Mouse (Mus musculus) hindbrain, embryonic 14.5 days (tissue): ENCODE data around the gene Cuta. TPM values are rescaled to one million over a fixed set of nuclear protein-coding genes. Genes with fewer than 3 reads are reported as not detected.
A peak's percentile ranks its signal among the peaks of the same experiment; 100 is the strongest.

ENCODE experiments used
- ATAC-seq: fragments of 200-750 bp; cut with Nextera tagmentation; 2 replicates; pipeline ENCODE4 v1.8.0; 2017; ENCODE audit warnings: moderate number of reproducible peaks, mild to moderate bottlenecking, moderate TSS enrichment, moderate library complexity; ENCODE audit not compliant: low FRiP score
- DNase-seq: peaks from one replicate; pipeline ENCODE4 v3.0.0-alpha.2; 2015; ENCODE audit warnings: low spot score
- H3K27ac ChIP-seq: fragments of 300-500 bp; sonication (generic); 2 replicates; pipeline ENCODE4 v1.5.1; 2014; ENCODE audit warnings: mild to moderate bottlenecking, moderate library complexity
- H3K27me3 ChIP-seq: fragments of 300-500 bp; sonication (generic); 2 replicates; pipeline ENCODE4 v1.6.1; 2014; ENCODE audit warnings: mild to moderate bottlenecking, low read length, mixed read lengths; ENCODE audit not compliant: control insufficient read depth, insufficient read depth
- H3K36me3 ChIP-seq: fragments of 300-500 bp; sonication (generic); replicated peaks from 2 replicates; pipeline ENCODE4 v1.6.1; 2014; ENCODE audit not compliant: control insufficient read depth, insufficient read depth
- H3K4me1 ChIP-seq: fragments of 300-500 bp; sonication (generic); replicated peaks from 2 replicates; pipeline ENCODE4 v1.6.1; 2014; ENCODE audit warnings: antibody characterized with exemption, low read length, mixed read lengths; ENCODE audit not compliant: control insufficient read depth, insufficient read depth
- H3K4me2 ChIP-seq: fragments of 300-500 bp; sonication (generic); replicated peaks from 2 replicates; pipeline ENCODE4 v1.6.1; 2014; ENCODE audit warnings: mild to moderate bottlenecking, moderate library complexity
- H3K4me3 ChIP-seq: fragments of 300-500 bp; sonication (generic); replicated peaks from 2 replicates; pipeline ENCODE4 v1.5.1; 2014; ENCODE audit warnings: mild to moderate bottlenecking, low read length
- H3K9ac ChIP-seq: fragments of 300-500 bp; sonication (generic); 2 replicates; pipeline ENCODE4 v1.6.1; 2014
- H3K9me3 ChIP-seq: fragments of 300-500 bp; sonication (generic); 2 replicates; pipeline ENCODE4 v1.6.1; 2016; ENCODE audit warnings: low read length; ENCODE audit not compliant: control insufficient read depth
- WGBS: fragments of 180-500 bp; shearing (Covaris S2); extraction: QIAGEN DNeasy Blood & Tissue Kit; methylation state at CpG from one replicate; pipeline ENCODE4 v1.1.7; 2014; 5-methylcytosine and 5-hydroxymethylcytosine counted together
- polyA plus RNA-seq: library from polyadenylated mRNA; unstranded; fragments of >200 nt; fragmentation: Nextera tagmentation; extraction: Ambion mirVana; gene quantifications from 2 replicates; pipeline ENCODE4 v1.2.1, GENCODE M21; 2014

Gene Cuta
- polyA plus RNA-seq, 1 experiment from 2014 or later, result 112 TPM

- DNase-seq (no peak), ATAC-seq (no peak)
- Histone ChIP-seq H3K4me3 (peak overlapping the region; percentile 71), H3K27me3 (no peaks in the 10 kb centered on the region), H3K9ac (peak overlapping the region; percentile 85), H3K9me3 (no peaks in the 10 kb centered on the region), H3K4me1 (peaks cover 77% of the 10 kb centered on the region), H3K27ac (0 out of 2 replicates have a peak overlapping the region, but pooled peaks have one; percentile 89), H3K36me3 (peaks cover 9% of the 10 kb centered on the region), H3K4me2 (peak overlapping the region; percentile 93)
- WGBS, result 32% methylated on average over 5 of the region's 5 CpGs
Observed at GRCm38 (mm10) chr17:26949866-26950265, 10.5 kb upstream of the Cuta start.

DNA sequence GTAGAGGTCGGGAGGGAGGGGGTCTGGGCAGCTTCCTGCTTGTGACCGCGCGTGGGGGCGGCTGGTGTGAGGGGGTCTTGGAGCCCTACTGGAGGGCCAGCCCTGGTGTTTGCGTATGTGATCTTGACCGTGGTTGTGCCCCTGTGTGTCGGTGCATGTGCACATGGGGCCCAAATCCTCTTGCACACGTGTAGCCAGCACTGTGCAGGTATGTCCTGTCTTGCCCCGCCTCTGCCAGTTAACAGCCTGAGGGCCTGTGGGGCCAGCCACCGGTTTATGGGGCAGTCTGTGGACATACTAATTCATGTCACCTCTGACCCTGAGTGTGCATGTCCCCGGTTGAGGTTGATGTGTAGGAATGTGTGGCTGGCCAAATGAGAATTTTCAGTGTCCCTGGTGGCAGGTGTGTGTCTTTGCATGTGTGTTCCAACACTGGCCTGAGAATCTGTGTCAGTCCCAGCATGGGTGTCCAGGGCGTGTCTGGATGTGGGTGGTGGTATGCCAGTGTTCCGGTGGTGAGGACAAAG is 9.7 kb upstream of the Cuta start:
- 6% methylated on average over 13 of the region's 14 CpGs for WGBS
- Histone ChIP-seq H3K36me3 (peaks cover 6% of the 10 kb centered on the region; the same call in 1 of the 2 replicates), H3K27me3 (no peaks in the 10 kb centered on the region), H3K9ac (peak overlapping the region; percentile 85), H3K4me3 (peak overlapping the region; percentile 71), H3K4me1 (peaks cover 76% of the 10 kb centered on the region), H3K9me3 (no peaks in the 10 kb centered on the region), H3K4me2 (peak overlapping the region; percentile 93), H3K27ac (peak overlapping the region; percentile 89)
- ATAC-seq (peak; percentile 6; the same call in 1 of the 2 replicates), DNase-seq (no peak)

DNA sequence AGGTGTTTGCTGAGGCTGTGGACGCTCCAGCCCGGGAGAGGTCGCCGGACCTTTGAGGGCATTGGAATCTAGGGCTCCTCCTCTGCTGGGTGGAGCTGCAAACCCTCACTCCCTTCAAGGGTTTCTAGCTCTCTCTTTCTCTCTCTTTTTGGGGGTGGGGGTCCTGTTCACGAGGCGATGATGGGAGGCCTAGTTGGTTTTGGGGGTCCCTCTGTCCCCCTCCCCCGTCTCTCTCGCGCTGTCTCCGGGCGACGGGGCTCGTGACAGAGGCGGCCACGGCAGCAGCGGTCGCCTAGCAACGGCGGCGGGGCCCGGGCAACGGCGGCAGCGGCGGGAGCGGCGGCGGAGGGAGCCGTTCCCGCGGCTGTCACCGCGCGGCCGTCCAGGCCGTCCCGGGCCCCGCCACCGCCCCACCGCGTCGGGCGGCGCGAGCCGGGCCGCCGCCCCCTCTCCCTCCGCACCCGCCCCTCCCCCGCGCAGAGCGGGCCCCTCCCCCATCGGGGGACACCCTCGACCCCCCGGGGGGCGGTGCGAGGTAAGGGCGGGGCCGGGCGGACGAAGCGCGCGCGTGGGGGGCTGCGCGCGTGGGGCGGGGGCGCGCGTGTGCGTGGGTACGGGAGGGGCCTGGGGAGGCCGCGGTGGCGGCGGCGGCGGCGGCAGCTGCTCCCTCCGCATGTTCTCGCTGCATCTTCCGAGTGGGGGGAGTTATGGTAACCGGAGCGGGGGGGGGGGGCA is 9.1 kb upstream of the Cuta start:
- Histone ChIP-seq H3K4me3 (peak overlapping the region; percentile 71), H3K9ac (peak overlapping the region; percentile 85), H3K4me2 (peak overlapping the region; percentile 93), H3K27me3 (no peaks in the 10 kb centered on the region), H3K36me3 (peaks cover 6% of the 10 kb centered on the region; the same call in 1 of the 2 replicates), H3K27ac (peak overlapping the region; percentile 89), H3K9me3 (no peaks in the 10 kb centered on the region), H3K4me1 (peaks cover 70% of the 10 kb centered on the region)
- ATAC-seq (peak; percentile 0; the same call in 1 of the 2 replicates), DNase-seq (peak; percentile 41)
- 0% methylated on average over 27 of the region's 87 CpGs for WGBS

GRCm38 (mm10) chr17:26947231-26948100 is 8.1 kb upstream of the Cuta start:
- Histone ChIP-seq H3K27me3 (no peaks in the 10 kb centered on the region), H3K4me3 (peak overlapping the region; percentile 28; the same call in 1 of the 2 replicates)

DNA sequence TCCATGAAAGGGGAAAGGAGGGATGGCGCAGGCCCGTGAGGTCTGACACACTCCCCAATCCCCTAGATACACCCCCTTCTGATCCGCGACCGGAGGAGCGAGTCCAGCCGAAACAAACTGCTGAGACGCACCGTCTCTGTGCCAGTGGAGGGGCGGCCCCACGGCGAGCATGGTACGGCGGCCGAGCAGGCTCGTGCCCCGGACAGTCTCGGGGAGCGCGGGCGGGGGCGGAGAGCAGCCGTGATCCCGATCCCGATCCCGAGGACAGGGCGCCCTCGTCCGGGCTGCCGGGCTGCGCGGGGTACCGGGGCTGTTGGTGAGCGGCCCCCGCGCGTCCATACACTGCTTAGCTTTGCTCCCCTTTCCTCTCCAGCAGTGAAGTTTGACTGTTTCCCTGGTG is 7.2 kb upstream of the Cuta start:
- Histone ChIP-seq H3K27me3 (no peaks in the 10 kb centered on the region), H3K9me3 (no peaks in the 10 kb centered on the region), H3K4me2 (peak overlapping the region; percentile 58), H3K36me3 (no peaks in the 10 kb centered on the region), H3K9ac (peak overlapping the region; percentile 61), H3K4me3 (peak overlapping the region; percentile 28), H3K4me1 (peaks cover 58% of the 10 kb centered on the region), H3K27ac (peak overlapping the region; percentile 67)
- DNase-seq (no peak), ATAC-seq (0 out of 2 replicates have a peak, but pooled peaks have one; percentile 18)
- 2% methylated on average over 35 of the region's 37 CpGs for WGBS

More at GRCm38 (mm10) chr17:26947231-26948100, 8.1 kb upstream of the Cuta start:
- ATAC-seq (no peak), DNase-seq (no peak)
- H3K9me3 ChIP-seq, result no peaks in the 10 kb centered on the region
- peak overlapping the region; percentile 67 for H3K27ac ChIP-seq
- no peaks in the 10 kb centered on the region for H3K36me3 ChIP-seq
- H3K4me2 ChIP-seq, result peak overlapping the region; percentile 58
- WGBS, result 21% methylated on average over 12 of the region's 12 CpGs
- H3K4me1 ChIP-seq, result peaks cover 65% of the 10 kb centered on the region
- H3K9ac ChIP-seq, result peak overlapping the region; percentile 61

- peak overlapping the region; percentile 58 for H3K4me2 ChIP-seq
- DNase-seq (no peak), ATAC-seq (no peak)
- H3K4me1 ChIP-seq, result peaks cover 53% of the 10 kb centered on the region
- H3K9me3 ChIP-seq, result no peaks in the 10 kb centered on the region
- H3K9ac ChIP-seq, result peak overlapping the region; percentile 61
- H3K4me3 ChIP-seq, result peak overlapping the region; percentile 28
- H3K27ac ChIP-seq, result peak overlapping the region; percentile 67
- H3K27me3 ChIP-seq, result no peaks in the 10 kb centered on the region
- H3K36me3 ChIP-seq, result no peaks in the 10 kb centered on the region
- WGBS, result 20% methylated on average over 13 of the region's 13 CpGs
Observed at GRCm38 (mm10) chr17:26945824-26946495, 6.6 kb upstream of the Cuta start.

GRCm38 (mm10) chr17:26941841-26942570 is 2.6 kb upstream of the Cuta start:
- no peak for ATAC-seq
- 4% methylated on average over 4 of the region's 4 CpGs for WGBS
- no peak for DNase-seq

DNA sequence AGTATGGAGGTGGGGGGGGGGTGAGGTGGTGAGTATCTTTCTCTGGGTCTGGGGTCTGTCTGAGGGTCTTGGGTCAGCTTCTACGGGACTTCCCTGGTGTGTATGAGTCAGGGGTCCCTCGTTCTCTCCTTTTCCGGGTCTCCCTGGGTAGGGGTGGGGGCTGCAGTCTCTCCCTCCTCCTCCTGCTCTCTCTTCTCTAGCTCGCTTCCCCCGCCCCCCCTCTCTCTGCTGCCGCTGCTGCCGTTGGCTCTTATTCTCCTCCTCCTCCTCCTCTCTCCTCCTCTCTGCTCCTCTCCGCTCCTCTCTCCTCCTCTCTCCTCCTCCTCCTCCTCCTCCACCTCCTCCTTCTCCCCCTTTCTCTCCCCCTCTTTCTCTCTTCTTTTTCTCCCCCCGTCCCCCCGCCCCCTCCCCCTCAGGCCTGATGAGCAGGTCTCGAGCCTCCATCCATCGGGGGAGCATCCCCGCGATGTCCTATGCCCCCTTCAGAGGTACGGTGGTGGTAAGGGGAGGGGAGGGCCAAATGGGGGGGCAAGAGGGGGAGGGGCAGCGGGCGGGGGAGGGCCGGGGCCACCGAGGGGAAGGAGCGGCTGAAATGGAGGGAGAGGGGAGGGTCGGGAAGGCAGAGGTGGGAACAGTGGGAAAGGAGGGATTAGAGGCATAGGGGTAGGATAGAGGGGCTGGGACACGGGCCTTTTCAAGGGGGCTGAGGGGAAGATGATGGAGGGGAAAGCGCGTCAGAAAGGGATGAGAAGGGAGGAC is 1.8 kb upstream of the Cuta start, which contains the start of gene Syngap1:
Gene Syngap1, plus strand, starts transcription at position 223 of the 759 bp plus-strand sequence.
- Histone ChIP-seq H3K27ac (peak within 1 kb of the TSS; percentile 98), H3K36me3 (peaks cover 14% of the 10 kb centered on the region), H3K27me3 (no peaks in the 10 kb centered on the region), H3K4me2 (peak within 1 kb of the TSS; percentile 94), H3K9me3 (no peaks in the 10 kb centered on the region), H3K9ac (peak within 1 kb of the TSS; percentile 80), H3K4me3 (peak within 1 kb of the TSS; percentile 57), H3K4me1 (peaks cover 38% of the 10 kb centered on the region)
- ATAC-seq (no peak), DNase-seq (no peak)
- under 1% methylated on average over 23 of the region's 24 CpGs for WGBS

More at GRCm38 (mm10) chr17:26941841-26942570, 2.6 kb upstream of the Cuta start:
- Histone ChIP-seq H3K9me3 (no peaks in the 10 kb centered on the region), H3K9ac (peak overlapping the region; percentile 69), H3K36me3 (0 out of 2 replicates have a peak, but pooled peaks cover 6% of the 10 kb centered on the region), H3K4me1 (peaks cover 46% of the 10 kb centered on the region), H3K4me3 (peak overlapping the region; percentile 44), H3K27ac (peak overlapping the region; percentile 98), H3K27me3 (no peaks in the 10 kb centered on the region), H3K4me2 (peak overlapping the region; percentile 57)
